Mouse (Mus musculus): ENCODE measurements around the gene Oas1h. TPM values are rescaled to one million over a fixed set of nuclear protein-coding genes. Genes with fewer than 3 reads are reported as not detected.
"Not testable (repeated sequence)": the region's sequence is repeated elsewhere in the genome, so short reads cannot be mapped to it uniquely, and the experiment has no call there.

Gene Oas1h
- polyA plus RNA-seq, 1 experiment from 2014 or later = not detected

DNA sequence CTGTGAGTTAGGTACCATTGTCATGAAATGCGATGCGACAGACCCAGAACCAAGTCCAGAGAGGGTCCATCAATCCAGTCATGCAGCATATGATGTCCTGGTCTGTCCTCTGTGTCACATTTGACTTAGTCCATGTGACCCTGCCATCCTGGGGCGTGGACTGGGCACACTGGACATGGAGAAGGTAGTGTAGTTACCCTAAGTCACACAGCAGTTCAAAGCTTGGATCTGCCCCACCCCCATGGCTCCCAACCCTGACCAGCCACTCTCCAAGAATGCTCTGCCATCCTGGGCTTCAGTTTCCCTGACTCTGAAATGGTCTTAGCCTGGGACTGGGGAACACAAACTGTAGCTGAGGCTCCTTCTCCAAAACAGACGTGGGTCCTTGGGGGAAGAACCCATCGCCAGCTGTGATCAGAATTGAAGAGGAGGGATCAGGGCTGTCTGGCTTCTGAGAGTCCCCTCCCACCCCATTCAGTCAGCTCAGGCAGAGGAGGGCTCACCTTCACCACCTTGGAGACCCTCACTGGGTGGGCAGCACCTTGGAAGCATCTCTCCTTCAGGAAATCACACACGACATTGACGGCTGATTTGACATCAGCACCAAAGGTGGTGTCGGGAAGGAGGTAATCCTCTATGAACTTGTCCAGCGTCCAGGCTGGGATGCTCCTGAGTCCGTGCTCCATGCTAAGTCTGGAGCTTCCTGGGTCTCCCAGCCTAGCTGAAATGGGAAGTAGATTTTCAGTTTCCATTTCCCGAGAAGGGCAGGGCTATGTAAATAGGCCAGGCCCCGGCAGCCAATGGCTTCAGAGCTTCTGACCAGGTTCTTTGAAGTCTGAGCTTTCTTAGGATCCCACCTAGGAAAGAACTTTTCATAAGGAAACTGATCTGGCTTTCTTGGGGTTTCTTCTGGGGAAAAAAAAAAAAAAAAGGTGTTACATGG lies 45.8 kb downstream of the Oas1h start, which contains the start of gene Oas1a:
Gene Oas1a, minus strand, starts transcription at position 731 of the 943 bp plus-strand sequence.
- H3K4me3 ChIP-seq (ENCODE audit: low read depth, low read length); H3K9me3 ChIP-seq (replicated peaks; ENCODE audit: control insufficient read depth, low read length); ATAC-seq; H3K4me1 ChIP-seq (ENCODE audit: control insufficient read depth, insufficient read depth, low read length); H3K9ac ChIP-seq (ENCODE audit: low read length); H3K27me3 ChIP-seq (replicated peaks; ENCODE audit: control insufficient read depth, insufficient read depth, low read length); H3K4me2 ChIP-seq (ENCODE audit: low read length); DNase-seq (ENCODE audit: low spot score); H3K27ac ChIP-seq (ENCODE audit: low read depth, low read length); H3K36me3 ChIP-seq (ENCODE audit: control insufficient read depth, insufficient read depth, low read length): not testable (repeated sequence)
- 39% methylated on average over 8 of the region's 12 CpGs for WGBS

DNA sequence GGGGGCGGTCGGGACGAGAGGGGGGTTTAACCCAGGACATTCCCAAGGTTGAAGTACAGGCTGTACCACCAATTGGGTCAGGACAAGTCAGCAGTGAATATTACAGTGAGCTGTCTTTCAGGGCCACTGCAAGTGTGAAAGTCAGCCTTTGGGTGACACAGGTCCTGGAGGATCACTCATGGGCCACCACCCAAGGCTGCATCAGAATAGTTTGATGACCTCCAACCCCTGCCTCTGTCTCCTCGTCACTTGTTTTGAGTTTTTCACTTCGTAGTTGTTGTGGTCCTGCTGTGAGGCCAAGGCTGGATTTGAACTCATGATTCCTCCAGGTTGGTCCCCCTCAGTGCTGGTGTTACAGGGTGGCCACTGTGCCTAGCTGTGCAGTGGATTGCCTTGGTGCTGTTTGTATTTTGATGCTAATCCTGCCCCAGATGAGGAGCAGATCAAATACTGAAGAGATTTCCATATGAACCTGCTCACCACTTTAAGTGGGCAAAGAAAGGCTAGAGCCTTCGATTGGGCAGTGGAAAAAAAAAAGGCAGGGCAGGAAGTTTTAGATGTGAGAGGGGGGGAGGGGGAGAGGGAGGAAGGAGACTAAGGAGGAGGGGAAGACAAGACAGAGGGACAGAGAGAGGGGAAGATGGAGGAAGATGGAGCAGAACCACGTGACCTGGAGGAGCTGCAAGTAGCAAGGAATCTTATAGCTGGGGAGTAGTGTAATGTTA lies 47.1 kb downstream of the Oas1h start:
- no peak for ATAC-seq
- no peak overlapping the region for H3K4me3 ChIP-seq (ENCODE audit: low read depth, low read length)
- H3K27ac ChIP-seq (ENCODE audit: low read depth, low read length) = no peak overlapping the region
- DNase-seq (ENCODE audit: low spot score) = no peak
- no peak overlapping the region for H3K9ac ChIP-seq (ENCODE audit: low read length)
- H3K4me2 ChIP-seq (ENCODE audit: low read length) = no peak overlapping the region
- H3K4me1 ChIP-seq (ENCODE audit: control insufficient read depth, insufficient read depth, low read length) = no peaks in the 10 kb centered on the region
- no peaks in the 10 kb centered on the region for H3K9me3 ChIP-seq (replicated peaks; ENCODE audit: control insufficient read depth, low read length)
- H3K36me3 ChIP-seq (ENCODE audit: control insufficient read depth, insufficient read depth, low read length) = no peaks in the 10 kb centered on the region
- no peaks in the 10 kb centered on the region for H3K27me3 ChIP-seq (replicated peaks; ENCODE audit: control insufficient read depth, insufficient read depth, low read length)
- 49% methylated on average over 7 of the region's 7 CpGs for WGBS

DNA sequence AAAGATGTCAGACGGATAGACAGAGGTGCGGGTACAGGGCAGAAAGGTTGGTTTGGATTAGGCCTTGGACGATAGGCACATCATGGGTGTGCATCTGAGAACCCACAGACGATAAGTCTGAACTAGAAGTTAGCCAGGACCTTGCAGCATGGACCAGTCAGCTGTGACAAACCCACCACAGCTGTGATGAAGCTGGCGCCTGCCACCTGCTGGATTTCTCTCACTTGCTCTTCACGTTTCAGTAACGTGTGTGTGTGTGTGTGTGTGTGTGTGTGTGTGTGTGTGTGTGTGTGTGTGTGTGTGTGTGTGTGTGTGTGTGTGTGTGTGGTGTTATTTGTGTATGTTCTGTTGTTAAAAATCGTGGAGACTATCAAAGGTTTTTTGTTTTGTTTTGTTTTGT lies 53.0 kb downstream of the Oas1h start, which contains the start of gene Oas1d:
Gene Oas1d, plus strand, starts transcription at position 333 of the 400 bp plus-strand sequence.
- H3K36me3 ChIP-seq (ENCODE audit: control insufficient read depth, insufficient read depth, low read length); H3K4me2 ChIP-seq (ENCODE audit: low read length); ATAC-seq; H3K4me3 ChIP-seq (ENCODE audit: low read depth, low read length); DNase-seq (ENCODE audit: low spot score); H3K27ac ChIP-seq (ENCODE audit: low read depth, low read length); H3K9ac ChIP-seq (ENCODE audit: low read length); H3K9me3 ChIP-seq (replicated peaks; ENCODE audit: control insufficient read depth, low read length); H3K4me1 ChIP-seq (ENCODE audit: control insufficient read depth, insufficient read depth, low read length); H3K27me3 ChIP-seq (replicated peaks; ENCODE audit: control insufficient read depth, insufficient read depth, low read length): not testable (repeated sequence)
- WGBS = 66% methylated on average over 6 of the region's 8 CpGs

DNA sequence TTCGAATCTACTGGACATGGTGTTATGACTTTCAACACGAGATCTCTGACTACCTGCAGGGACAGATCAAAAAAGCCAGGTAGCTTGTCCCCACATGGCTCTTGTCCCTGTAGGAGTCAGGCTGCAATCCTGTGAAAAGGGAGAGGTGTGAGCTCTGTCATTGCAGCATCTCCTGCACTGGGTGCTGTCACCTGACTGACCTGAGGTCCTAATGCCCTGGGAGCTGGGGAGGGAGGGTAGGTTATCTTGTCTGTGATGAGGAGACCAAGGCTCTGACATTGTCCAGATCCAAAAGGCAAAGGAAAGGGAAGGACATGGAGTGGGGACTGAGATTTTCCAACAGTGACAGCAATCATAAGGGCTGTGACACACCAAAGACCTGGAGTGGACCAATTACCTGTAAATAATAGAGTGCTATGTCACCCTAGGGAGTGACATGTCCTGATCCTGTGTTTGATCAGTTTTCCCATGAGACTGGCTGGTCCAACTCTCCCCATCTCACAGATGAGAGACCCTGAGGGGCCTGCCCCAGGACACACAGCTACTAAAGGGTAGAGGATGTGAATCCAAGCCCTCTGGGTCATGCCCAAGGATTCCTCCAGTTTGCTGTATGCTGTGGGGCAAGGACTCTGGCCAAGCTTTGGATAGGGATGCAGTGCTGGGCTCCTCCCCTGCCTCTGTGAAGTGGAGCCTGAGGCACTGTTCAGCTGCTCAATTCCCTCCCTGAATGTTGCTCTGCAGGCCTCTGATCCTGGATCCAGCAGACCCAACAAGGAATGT lies 58.1 kb downstream of the Oas1h start:
- not testable (repeated sequence) for H3K9me3 ChIP-seq (replicated peaks; ENCODE audit: control insufficient read depth, low read length); H3K9ac ChIP-seq (ENCODE audit: low read length); H3K4me2 ChIP-seq (ENCODE audit: low read length); DNase-seq (ENCODE audit: low spot score); ATAC-seq; H3K4me3 ChIP-seq (ENCODE audit: low read depth, low read length); H3K36me3 ChIP-seq (ENCODE audit: control insufficient read depth, insufficient read depth, low read length); H3K4me1 ChIP-seq (ENCODE audit: control insufficient read depth, insufficient read depth, low read length); H3K27me3 ChIP-seq (replicated peaks; ENCODE audit: control insufficient read depth, insufficient read depth, low read length); H3K27ac ChIP-seq (ENCODE audit: low read depth, low read length)
- 72% methylated on average over 2 of the region's 2 CpGs for WGBS

DNA sequence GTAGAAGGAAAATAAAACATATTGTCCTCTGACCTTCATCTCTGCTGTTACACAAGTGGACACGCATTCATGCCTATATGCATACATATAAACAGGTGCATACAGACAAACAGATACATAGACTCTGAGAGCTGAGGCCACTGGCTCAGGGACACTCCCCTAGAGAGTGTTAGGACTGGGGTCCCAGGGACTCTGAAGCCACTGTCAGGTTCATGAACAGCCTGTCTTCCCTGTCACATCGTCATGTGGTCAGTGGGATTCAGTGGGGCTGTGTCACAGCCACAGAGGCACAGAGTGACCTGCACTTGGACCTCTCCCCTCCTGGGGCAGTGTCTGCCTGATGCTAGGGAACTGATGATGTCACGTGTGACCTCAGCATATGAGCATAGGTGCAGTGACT lies 59.1 kb downstream of the Oas1h start:
- H3K9me3 ChIP-seq (replicated peaks; ENCODE audit: control insufficient read depth, low read length) = no peaks in the 10 kb centered on the region
- H3K4me3 ChIP-seq (ENCODE audit: low read depth, low read length) = no peak overlapping the region
- 83% methylated on average over 3 of the region's 3 CpGs for WGBS
- no peak overlapping the region for H3K4me2 ChIP-seq (ENCODE audit: low read length)
- no peak for DNase-seq (ENCODE audit: low spot score)
- H3K27me3 ChIP-seq (replicated peaks; ENCODE audit: control insufficient read depth, insufficient read depth, low read length) = no peaks in the 10 kb centered on the region
- H3K27ac ChIP-seq (ENCODE audit: low read depth, low read length) = no peak overlapping the region
- H3K9ac ChIP-seq (ENCODE audit: low read length) = no peak overlapping the region
- no peak for ATAC-seq
- no peaks in the 10 kb centered on the region for H3K36me3 ChIP-seq (ENCODE audit: control insufficient read depth, insufficient read depth, low read length)
- H3K4me1 ChIP-seq (ENCODE audit: control insufficient read depth, insufficient read depth, low read length) = no peaks in the 10 kb centered on the region

Small RNA genes lying within 50 kb of the gene (microRNA-seq; reads per million reads assigned to microRNA genes)
- gene Gm22907 = not detected

Other genes starting within 250 kb of the Oas1h start
- gene Rita1, start 248.8 kb upstream of the Oas1h start, polyA plus RNA-seq (2014; fragmentation: Nextera tagmentation; extraction: Ambion mirVana) = 15.9 and 18.3 TPM in 2 replicates
- 26.9 and 33.1 TPM in 2 replicates for gene Ddx54, start 248.7 kb upstream of the Oas1h start, polyA plus RNA-seq (2014; fragmentation: Nextera tagmentation; extraction: Ambion mirVana)
- gene Cfap73, start 227.2 kb upstream of the Oas1h start, polyA plus RNA-seq (2014; fragmentation: Nextera tagmentation; extraction: Ambion mirVana) = 0.19 and 0.57 TPM in 2 replicates
- gene Rasal1, start 212.6 kb upstream of the Oas1h start, polyA plus RNA-seq (2014; fragmentation: Nextera tagmentation; extraction: Ambion mirVana) = 1.5 and 3.2 TPM in 2 replicates
- 27.5 and 35.5 TPM in 2 replicates for gene Dtx1, start 149.5 kb upstream of the Oas1h start, polyA plus RNA-seq (2014; fragmentation: Nextera tagmentation; extraction: Ambion mirVana)
- 0.11 and 0.42 TPM in 2 replicates for gene Oas2, start 111.6 kb upstream of the Oas1h start, polyA plus RNA-seq (2014; fragmentation: Nextera tagmentation; extraction: Ambion mirVana)
- gene Oas3, start 83.8 kb upstream of the Oas1h start, polyA plus RNA-seq (2014; fragmentation: Nextera tagmentation; extraction: Ambion mirVana) = 0.19 and 0.27 TPM in 2 replicates
- 0.13 TPM in 1 of 2 replicates, not detected in the other for gene Oas1e, start 65.9 kb upstream of the Oas1h start, polyA plus RNA-seq (2014; fragmentation: Nextera tagmentation; extraction: Ambion mirVana)
- 0.38 and 0.45 TPM in 2 replicates for gene Oas1c, start 48.9 kb upstream of the Oas1h start, polyA plus RNA-seq (2014; fragmentation: Nextera tagmentation; extraction: Ambion mirVana)
- gene Oas1f, start 14.1 kb upstream of the Oas1h start, polyA plus RNA-seq (2014; fragmentation: Nextera tagmentation; extraction: Ambion mirVana) = not detected in 2 replicates
- not detected in 2 replicates for gene Oas1g, start 26.2 kb downstream of the Oas1h start, polyA plus RNA-seq (2014; fragmentation: Nextera tagmentation; extraction: Ambion mirVana)
- 0.41 and 0.80 TPM in 2 replicates for gene Oas1a, start 46.1 kb downstream of the Oas1h start, polyA plus RNA-seq (2014; fragmentation: Nextera tagmentation; extraction: Ambion mirVana)
- 0.11 and 0.14 TPM in 2 replicates for gene Oas1d, start 53.1 kb downstream of the Oas1h start, polyA plus RNA-seq (2014; fragmentation: Nextera tagmentation; extraction: Ambion mirVana)
- 10.9 and 17.0 TPM in 2 replicates for gene Rph3a, start 148.7 kb downstream of the Oas1h start, polyA plus RNA-seq (2014; fragmentation: Nextera tagmentation; extraction: Ambion mirVana)

Measured in forebrain, embryonic 14.5 days (tissue).